Mouse (Mus musculus) yolk sac, embryonic 10.5 days (tissue): ENCODE measurements around the gene Krt13.

Source experiments
- DNase-seq: peaks from one replicate; pipeline ENCODE4 v3.0.0-alpha.2; 2017; ENCODE audit warnings: low spot score

Gene Krt13

GRCm38 (mm10) chr11:100112935-100113741, 8.2 kb downstream of the Krt13 start:
- DNase-seq, result no peak

GRCm38 (mm10) chr11:100105576-100106122, 15.7 kb downstream of the Krt13 start, which contains the start of gene Krt36:
Gene Krt36 (minus strand): TSS chr11:100105626.
- DNase-seq, result no peak

- no peak for DNase-seq
Observed at GRCm38 (mm10) chr11:100102693-100103429, 18.5 kb downstream of the Krt13 start.

GRCm38 (mm10) chr11:100100391-100100790, 21.0 kb downstream of the Krt13 start:
- no peak for DNase-seq

GRCm38 (mm10) chr11:100097819-100098218, 23.5 kb downstream of the Krt13 start:
- peak; percentile 7 for DNase-seq

- DNase-seq, result no peak
Observed at GRCm38 (mm10) chr11:100096141-100096540, 25.2 kb downstream of the Krt13 start, which contains the start of gene Krt35. Gene Krt35 (minus strand): TSS chr11:100096241.

GRCm38 (mm10) chr11:100088378-100089025, 32.9 kb downstream of the Krt13 start:
- no peak for DNase-seq

- DNase-seq, result no peak
Observed at GRCm38 (mm10) chr11:100087861-100088260, 33.5 kb downstream of the Krt13 start, which contains the start of gene Krt32. Gene Krt32 (minus strand): TSS chr11:100088226.

- no peak for DNase-seq
Observed at GRCm38 (mm10) chr11:100073873-100074272, 47.5 kb downstream of the Krt13 start.
